Mouse (Mus musculus): ENCODE results near the gene Rrp15. TPM values are rescaled to one million over a fixed set of nuclear protein-coding genes. Genes with fewer than 3 reads are reported as not detected.
A peak's percentile ranks its signal among the peaks of the same experiment; 100 is the strongest.

Rrp15 gene
- 5.4 and 5.8 TPM in 2 replicates for polyA plus RNA-seq (2012; rRNA removed)

- Histone ChIP-seq H3K27ac (ENCODE audit: control insufficient read depth, insufficient read depth, low read depth, low read length) (peak within 1 kb of the TSS; percentile 97), H3K27me3 (ENCODE audit: control insufficient read depth, insufficient read depth, low read length) (no peaks in the 10 kb centered on the region), H3K36me3 (ENCODE audit: control insufficient read depth, insufficient read depth, low read length) (no peaks in the 10 kb centered on the region), H3K4me1 (ENCODE audit: control insufficient read depth, insufficient read depth, low read length) (peaks cover 4% of the 10 kb centered on the region; the same call in 1 of the 2 replicates), H3K4me3 (ENCODE audit: control insufficient read depth, low read depth, low read length) (peak within 1 kb of the TSS; percentile 97)
- peak; percentile 91 for TF ChIP-seq POLR2A (IDR thresholded peaks at IDR 0.05; ENCODE audit: control insufficient read depth, low read depth, low read length)
- TF ChIP-seq CTCF (IDR thresholded peaks at IDR 0.05; ENCODE audit: control insufficient read depth, insufficient read depth, insufficient replicate concordance, low read depth, low read length) = no peak
Observed at GRCm38 (mm10) chr1:186748724-186749653, at the start of gene Rrp15. Rrp15 (minus strand) TSS chr1:186749358.

DNA sequence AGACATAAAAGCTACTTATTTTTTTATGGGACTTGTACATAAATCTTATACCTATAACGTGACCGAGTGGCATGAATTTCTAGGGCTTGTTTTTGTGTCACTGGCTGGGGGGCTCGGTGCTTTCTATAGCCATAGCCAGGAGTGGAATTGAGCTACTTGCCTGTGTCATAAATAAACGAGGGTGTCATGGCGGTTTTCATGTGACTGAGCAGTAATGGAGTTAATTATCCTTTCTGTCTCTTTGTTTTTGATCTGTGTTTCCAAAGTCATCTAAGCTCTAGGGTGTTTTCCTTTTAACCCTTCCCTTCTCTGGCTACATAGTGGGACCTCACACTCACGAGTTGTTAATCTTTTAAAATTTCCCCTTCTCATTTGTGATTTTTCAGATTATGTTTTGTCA is 48.8 kb upstream of the Rrp15 start:
- H3K4me3 ChIP-seq (ENCODE audit: control insufficient read depth, low read depth, low read length) = no peak overlapping the region
- no peak overlapping the region for H3K27ac ChIP-seq (ENCODE audit: control insufficient read depth, insufficient read depth, low read depth, low read length)
- H3K27me3 ChIP-seq (ENCODE audit: control insufficient read depth, insufficient read depth, low read length) = no peaks in the 10 kb centered on the region
- TF ChIP-seq CTCF (IDR thresholded peaks at IDR 0.05; ENCODE audit: control insufficient read depth, insufficient read depth, insufficient replicate concordance, low read depth, low read length) = no peak
- H3K36me3 ChIP-seq (ENCODE audit: control insufficient read depth, insufficient read depth, low read length) = no peaks in the 10 kb centered on the region
- no peaks in the 10 kb centered on the region for H3K4me1 ChIP-seq (ENCODE audit: control insufficient read depth, insufficient read depth, low read length)

- TF ChIP-seq POLR2A (IDR thresholded peaks at IDR 0.05; ENCODE audit: control insufficient read depth, low read depth, low read length) = no peak
- no peak for TF ChIP-seq CTCF (IDR thresholded peaks at IDR 0.05; ENCODE audit: control insufficient read depth, insufficient read depth, insufficient replicate concordance, low read depth, low read length)
- no peak overlapping the region for H3K27ac ChIP-seq (ENCODE audit: control insufficient read depth, insufficient read depth, low read depth, low read length)
- no peaks in the 10 kb centered on the region for H3K36me3 ChIP-seq (ENCODE audit: control insufficient read depth, insufficient read depth, low read length)
Observed at GRCm38 (mm10) chr1:186785359-186785758, 36.2 kb upstream of the Rrp15 start.

DNA sequence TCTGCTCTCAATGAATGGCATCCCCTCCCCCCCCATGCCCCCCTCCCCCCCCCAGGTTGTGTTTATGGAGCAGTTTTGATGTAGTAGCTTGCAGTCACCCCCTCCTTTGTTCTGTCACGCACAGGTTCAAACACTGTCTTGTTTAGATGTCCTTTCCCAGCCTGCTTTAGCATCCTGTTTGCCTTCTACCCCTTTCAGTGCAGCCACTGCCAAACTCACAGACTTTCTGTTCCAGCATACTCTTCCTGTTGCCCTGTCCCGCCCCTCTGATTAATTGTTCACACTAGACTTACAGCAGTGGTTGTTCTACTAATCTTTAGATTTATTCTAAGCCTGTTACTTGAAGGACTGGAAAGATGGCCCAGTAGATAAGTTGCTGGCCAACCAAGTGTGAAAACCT is 31.7 kb upstream of the Rrp15 start:
- Histone ChIP-seq H3K27ac (ENCODE audit: control insufficient read depth, insufficient read depth, low read depth, low read length) (no peak overlapping the region), H3K4me3 (ENCODE audit: control insufficient read depth, low read depth, low read length) (no peak overlapping the region), H3K36me3 (ENCODE audit: control insufficient read depth, insufficient read depth, low read length) (no peaks in the 10 kb centered on the region), H3K4me1 (ENCODE audit: control insufficient read depth, insufficient read depth, low read length) (no peaks in the 10 kb centered on the region), H3K27me3 (ENCODE audit: control insufficient read depth, insufficient read depth, low read length) (no peaks in the 10 kb centered on the region)
- TF ChIP-seq CTCF (IDR thresholded peaks at IDR 0.05; ENCODE audit: control insufficient read depth, insufficient read depth, insufficient replicate concordance, low read depth, low read length) (no peak), POLR2A (IDR thresholded peaks at IDR 0.05; ENCODE audit: control insufficient read depth, low read depth, low read length) (no peak)

More at GRCm38 (mm10) chr1:186785359-186785758, 36.2 kb upstream of the Rrp15 start:
- Histone ChIP-seq H3K4me3 (ENCODE audit: control insufficient read depth, low read depth, low read length) (no peak overlapping the region), H3K27me3 (ENCODE audit: control insufficient read depth, insufficient read depth, low read length) (no peaks in the 10 kb centered on the region), H3K4me1 (ENCODE audit: control insufficient read depth, insufficient read depth, low read length) (no peaks in the 10 kb centered on the region)

DNA sequence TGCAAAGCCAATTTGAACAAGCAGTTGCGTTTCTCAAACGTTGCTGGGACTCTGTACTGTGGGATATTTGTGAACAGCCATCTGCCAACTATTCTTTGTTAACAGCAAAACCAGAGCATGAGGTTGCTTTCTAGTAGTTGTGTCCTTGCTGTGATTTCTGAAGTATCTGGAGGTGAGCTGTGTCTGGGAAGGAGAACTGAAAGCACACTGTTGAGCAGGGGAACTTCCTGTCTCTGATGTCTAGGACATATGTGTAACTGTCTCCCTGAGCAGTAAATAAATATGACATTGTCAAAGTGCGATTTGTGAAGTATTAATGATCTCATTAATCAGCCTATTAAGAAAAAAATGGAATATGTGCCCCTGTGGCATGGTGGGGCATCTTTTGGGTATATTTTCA is 24.0 kb upstream of the Rrp15 start:
- H3K36me3 ChIP-seq (ENCODE audit: control insufficient read depth, insufficient read depth, low read length) = no peaks in the 10 kb centered on the region
- no peaks in the 10 kb centered on the region for H3K4me1 ChIP-seq (ENCODE audit: control insufficient read depth, insufficient read depth, low read length)
- H3K27me3 ChIP-seq (ENCODE audit: control insufficient read depth, insufficient read depth, low read length) = no peaks in the 10 kb centered on the region
- no peak overlapping the region for H3K4me3 ChIP-seq (ENCODE audit: control insufficient read depth, low read depth, low read length)
- TF ChIP-seq POLR2A (IDR thresholded peaks at IDR 0.05; ENCODE audit: control insufficient read depth, low read depth, low read length) (no peak), CTCF (IDR thresholded peaks at IDR 0.05; ENCODE audit: control insufficient read depth, insufficient read depth, insufficient replicate concordance, low read depth, low read length) (no peak)
- H3K27ac ChIP-seq (ENCODE audit: control insufficient read depth, insufficient read depth, low read depth, low read length) = no peak overlapping the region

DNA sequence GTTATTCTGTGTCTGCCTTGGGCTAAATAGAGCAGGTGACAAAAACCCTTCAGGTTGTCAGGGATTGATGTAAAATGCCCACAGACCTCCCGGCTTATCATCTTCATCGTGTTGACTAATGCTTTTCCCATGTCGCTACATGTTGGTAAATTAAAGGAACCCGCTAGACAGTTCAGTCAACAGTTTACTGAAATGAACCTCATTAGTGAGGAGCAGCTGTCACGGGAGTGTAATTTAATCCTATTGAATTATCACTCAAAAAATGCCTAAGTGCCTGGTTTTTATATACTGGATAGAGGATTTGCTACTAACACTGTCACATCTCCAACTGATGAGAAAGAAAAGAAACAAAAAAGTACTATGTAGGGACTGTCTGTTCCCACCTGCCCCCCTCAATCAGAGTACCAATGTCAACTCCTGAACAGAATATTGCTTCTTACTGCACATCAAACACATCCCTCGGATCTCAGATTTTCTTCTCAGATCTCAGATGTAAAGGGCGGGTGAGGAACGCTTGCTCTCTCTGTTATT is 23.5 kb upstream of the Rrp15 start:
- Histone ChIP-seq H3K27me3 (ENCODE audit: control insufficient read depth, insufficient read depth, low read length) (no peaks in the 10 kb centered on the region), H3K4me3 (ENCODE audit: control insufficient read depth, low read depth, low read length) (no peak overlapping the region), H3K4me1 (ENCODE audit: control insufficient read depth, insufficient read depth, low read length) (no peaks in the 10 kb centered on the region), H3K36me3 (ENCODE audit: control insufficient read depth, insufficient read depth, low read length) (no peaks in the 10 kb centered on the region), H3K27ac (ENCODE audit: control insufficient read depth, insufficient read depth, low read depth, low read length) (no peak overlapping the region)
- TF ChIP-seq CTCF (IDR thresholded peaks at IDR 0.05; ENCODE audit: control insufficient read depth, insufficient read depth, insufficient replicate concordance, low read depth, low read length) (no peak), POLR2A (IDR thresholded peaks at IDR 0.05; ENCODE audit: control insufficient read depth, low read depth, low read length) (no peak)

DNA sequence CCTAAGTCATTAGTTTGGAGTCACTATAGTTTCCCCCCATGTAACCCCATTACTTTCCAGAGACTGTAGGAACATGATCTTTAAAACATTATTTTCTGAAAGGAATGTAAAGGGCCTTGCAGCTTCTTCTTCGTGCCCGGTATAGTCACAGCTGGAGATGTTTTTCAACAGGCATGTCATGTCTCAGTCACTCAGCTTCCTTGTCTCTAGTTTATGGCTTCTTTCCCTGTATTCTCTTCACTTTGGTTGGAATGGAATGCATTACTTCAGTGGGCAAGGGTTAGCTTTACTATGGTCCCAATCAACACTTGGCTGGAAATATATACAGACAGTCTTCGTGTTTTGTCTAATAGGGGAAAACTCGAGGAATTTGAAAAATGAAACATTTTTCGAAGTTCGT is 22.8 kb upstream of the Rrp15 start:
- Histone ChIP-seq H3K27ac (ENCODE audit: control insufficient read depth, insufficient read depth, low read depth, low read length) (no peak overlapping the region), H3K36me3 (ENCODE audit: control insufficient read depth, insufficient read depth, low read length) (no peaks in the 10 kb centered on the region), H3K27me3 (ENCODE audit: control insufficient read depth, insufficient read depth, low read length) (no peaks in the 10 kb centered on the region), H3K4me3 (ENCODE audit: control insufficient read depth, low read depth, low read length) (no peak overlapping the region), H3K4me1 (ENCODE audit: control insufficient read depth, insufficient read depth, low read length) (no peaks in the 10 kb centered on the region)
- no peak for TF ChIP-seq POLR2A (IDR thresholded peaks at IDR 0.05; ENCODE audit: control insufficient read depth, low read depth, low read length)
- TF ChIP-seq CTCF (IDR thresholded peaks at IDR 0.05; ENCODE audit: control insufficient read depth, insufficient read depth, insufficient replicate concordance, low read depth, low read length) = no peak

Data from testis, adult 2 months (tissue).